Mouse (Mus musculus): Measurements from ENCODE around the gene Syde2.

Gene Syde2

GRCm38 (mm10) chr3:146013490-146013889 lies 25.8 kb downstream of the Syde2 start:
- no peak for DNase-seq

- no peak for DNase-seq
Observed at GRCm38 (mm10) chr3:146014321-146014720, 26.7 kb downstream of the Syde2 start.

GRCm38 (mm10) chr3:146016979-146017378 lies 29.3 kb downstream of the Syde2 start:
- no peak for DNase-seq

- no peak for DNase-seq
Observed at GRCm38 (mm10) chr3:146017521-146017920, 29.9 kb downstream of the Syde2 start.

- no peak for DNase-seq
Observed at GRCm38 (mm10) chr3:146022232-146022631, 34.6 kb downstream of the Syde2 start.

GRCm38 (mm10) chr3:146024746-146025145 lies 37.1 kb downstream of the Syde2 start:
- no peak for DNase-seq

- DNase-seq = no peak
Observed at GRCm38 (mm10) chr3:146025499-146025898, 37.8 kb downstream of the Syde2 start.

- DNase-seq = no peak
Observed at GRCm38 (mm10) chr3:146027116-146027515, 39.4 kb downstream of the Syde2 start.

GRCm38 (mm10) chr3:146028406-146028805 lies 40.7 kb downstream of the Syde2 start:
- no peak for DNase-seq

- no peak for DNase-seq
Observed at GRCm38 (mm10) chr3:146029234-146029633, 41.6 kb downstream of the Syde2 start.

GRCm38 (mm10) chr3:146030255-146030836 lies 42.7 kb downstream of the Syde2 start:
- DNase-seq = no peak

GRCm38 (mm10) chr3:146032976-146033375 lies 45.3 kb downstream of the Syde2 start:
- DNase-seq = no peak

- no peak for DNase-seq
Observed at GRCm38 (mm10) chr3:146037906-146038305, 50.2 kb downstream of the Syde2 start.

GRCm38 (mm10) chr3:146039132-146039903 lies 51.6 kb downstream of the Syde2 start:
- DNase-seq = no peak

- no peak for DNase-seq
Observed at GRCm38 (mm10) chr3:146041382-146041781, 53.7 kb downstream of the Syde2 start.

- no peak for DNase-seq
Observed at GRCm38 (mm10) chr3:146044977-146045376, 57.3 kb downstream of the Syde2 start.

GRCm38 (mm10) chr3:146046076-146046475 lies 58.4 kb downstream of the Syde2 start:
- no peak for DNase-seq

GRCm38 (mm10) chr3:146047704-146048207 lies 60.1 kb downstream of the Syde2 start:
- DNase-seq = peak; percentile 27 to 42

GRCm38 (mm10) chr3:146049951-146050350 lies 62.3 kb downstream of the Syde2 start:
- DNase-seq = no peak

- peak; percentile 85 to 89 for DNase-seq
Observed at GRCm38 (mm10) chr3:146051277-146052007, 63.8 kb downstream of the Syde2 start.

GRCm38 (mm10) chr3:146053082-146053814 lies 65.6 kb downstream of the Syde2 start:
- peak in 1 of 2 experiments; percentile 21 for DNase-seq

GRCm38 (mm10) chr3:146053873-146054272 lies 66.2 kb downstream of the Syde2 start:
- no peak for DNase-seq

GRCm38 (mm10) chr3:146057131-146057530 lies 69.5 kb downstream of the Syde2 start:
- no peak for DNase-seq

All from cerebellum, postnatal 10 days (tissue).